Mouse (Mus musculus) liver, embryonic 14.5 days (tissue): ENCODE results near the gene Capzb. TPM values are rescaled to one million over a fixed set of nuclear protein-coding genes. Genes with fewer than 3 reads are reported as not detected.
A peak's percentile ranks its signal among the peaks of the same experiment; 100 is the strongest.

Experiments
- ATAC-seq: fragments of 200-750 bp; cut with Nextera tagmentation; 2 replicates; pipeline ENCODE4 v1.8.0; 2017; ENCODE audit warnings: moderate number of reproducible peaks, mild to moderate bottlenecking, moderate library complexity; ENCODE audit not compliant: insufficient read depth
- DNase-seq, 3 experiments: peaks; one replicate each; pipeline ENCODE4 v3.0.0-alpha.2; 2012 to 2013; ENCODE audit warnings: low read depth in 3 of 3, low spot score in 3 of 3
- H3K27ac ChIP-seq: fragments of 300-500 bp; sonication (generic); 2 replicates; pipeline ENCODE4 v1.5.1; 2014; ENCODE audit warnings: moderate library complexity, mild to moderate bottlenecking, control low read depth, inconsistent platforms
- H3K27me3 ChIP-seq: fragments of 300-500 bp; sonication (generic); 2 replicates; pipeline ENCODE4 v1.6.1; 2014; ENCODE audit warnings: mild to moderate bottlenecking, low read length, moderate library complexity; ENCODE audit not compliant: control insufficient read depth, insufficient read depth
- H3K36me3 ChIP-seq: fragments of 300-500 bp; sonication (generic); replicated peaks from 2 replicates; pipeline ENCODE4 v1.6.1; 2014; ENCODE audit warnings: low read depth; ENCODE audit not compliant: control insufficient read depth, insufficient read depth
- H3K4me1 ChIP-seq, 2 experiments: fragments of 200-500 bp in 1 of 2; fragments of 300-500 bp in 1 of 2; sonication (generic) in 1 of 2; replicated peaks; 2 replicates each; pipeline ENCODE4 v1.6.1; 2012 to 2014; ENCODE audit warnings: antibody characterized with exemption in 1 of 2, inconsistent platforms in 1 of 2, low read length in 1 of 2; ENCODE audit not compliant: control insufficient read depth in 2 of 2, insufficient read depth in 2 of 2
- H3K4me2 ChIP-seq: fragments of 300-500 bp; sonication (generic); 2 replicates; pipeline ENCODE4 v1.6.1; 2014; ENCODE audit warnings: low read depth, mild to moderate bottlenecking, control low read depth, moderate library complexity
- H3K4me3 ChIP-seq, 2 experiments: fragments of 200-500 bp in 1 of 2; fragments of 300-500 bp in 1 of 2; sonication (generic) in 1 of 2; 2 replicates each; pipeline ENCODE4 v1.5.1; 2012 to 2014; ENCODE audit warnings: low read depth in 2 of 2, low read length in 2 of 2, mild to moderate bottlenecking in 2 of 2, control low read depth in 1 of 2, inconsistent platforms in 1 of 2, moderate library complexity in 1 of 2; ENCODE audit not compliant: insufficient read depth in 1 of 2
- H3K9ac ChIP-seq: fragments of 300-500 bp; sonication (generic); replicated peaks from 2 replicates; pipeline ENCODE4 v1.6.1; 2014; ENCODE audit warnings: mild to moderate bottlenecking, control low read depth, moderate library complexity
- H3K9me3 ChIP-seq: fragments of 300-500 bp; sonication (generic); 2 replicates; pipeline ENCODE4 v1.6.1; 2016; ENCODE audit warnings: low read length, mixed read lengths; ENCODE audit not compliant: control insufficient read depth
- CTCF ChIP-seq: IDR thresholded peaks from 2 replicates; pipeline ENCODE4 v1.5.1; 2016; ENCODE audit warnings: antibody characterized with exemption, low read depth, control low read depth
- EP300 ChIP-seq: IDR thresholded peaks from 2 replicates; pipeline ENCODE4 v1.6.1; 2016; ENCODE audit warnings: antibody characterized with exemption, low read depth
- WGBS: fragments of 180-500 bp; shearing (Covaris S2); extraction: QIAGEN DNeasy Blood & Tissue Kit; methylation state at CpG from one replicate; pipeline ENCODE4 v1.1.7; 2014; ENCODE audit not compliant: insufficient replicate concordance; 5-methylcytosine and 5-hydroxymethylcytosine counted together
- polyA plus RNA-seq, 2 experiments: library from polyadenylated mRNA; depleted of rRNA in 1 of 2; stranded (reverse) in 1 of 2; unstranded in 1 of 2; fragments of >200 nt; fragmentation: Nextera tagmentation in 1 of 2; extraction: Ambion mirVana in 1 of 2; gene quantifications; 2 replicates each; pipeline versions ENCODE4 v1.2.1 to v1.2.3; 2012 to 2014

The Capzb gene
- polyA plus RNA-seq, 2 experiments: 63.0 to 110 TPM

DNA sequence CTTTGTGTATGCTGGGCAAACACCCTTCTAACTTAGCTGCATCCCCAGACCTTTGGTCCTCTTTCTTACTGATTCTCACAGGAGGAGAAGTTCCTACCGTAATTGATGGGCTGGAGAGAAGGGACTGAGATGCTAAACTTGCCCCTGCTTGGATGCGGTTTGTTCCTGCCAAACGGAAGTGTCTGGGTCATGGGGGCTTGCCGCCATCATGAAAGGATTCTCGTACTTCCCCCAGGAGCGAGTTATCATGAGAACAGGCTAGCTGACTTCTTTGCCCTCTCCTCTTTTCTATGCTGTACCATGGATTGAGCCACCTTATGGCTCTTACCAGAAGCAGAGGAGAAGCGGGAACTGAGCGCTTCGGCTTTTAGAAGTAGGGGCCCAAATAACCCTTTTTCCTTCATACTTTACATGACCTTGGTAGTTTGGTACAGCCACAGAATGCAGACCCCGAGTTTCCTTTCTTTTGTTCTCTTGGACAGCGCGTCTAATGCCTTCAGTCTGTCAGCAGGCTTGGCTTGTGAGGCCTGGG is 22.9 kb upstream of the Capzb start:
- WGBS: 69% methylated on average over 12 of the region's 12 CpGs
- no peaks in the 10 kb centered on the region for H3K36me3 ChIP-seq
- H3K4me3 ChIP-seq: no peak overlapping the region
- no peaks in the 10 kb centered on the region for H3K27me3 ChIP-seq
- no peak overlapping the region for H3K9ac ChIP-seq
- peaks cover 0 to 3% of the 10 kb centered on the region in 2 experiments; a peak in 2 of 4 replicates for H3K4me1 ChIP-seq
- no peak overlapping the region for H3K4me2 ChIP-seq
- ATAC-seq: no peak
- no peak overlapping the region for H3K27ac ChIP-seq
- H3K9me3 ChIP-seq: no peaks in the 10 kb centered on the region
- TF ChIP-seq CTCF: no peak
- TF ChIP-seq EP300: no peak
- no peak for DNase-seq

GRCm38 (mm10) chr4:139175061-139175971 is 17.4 kb upstream of the Capzb start:
- H3K27ac ChIP-seq: no peak overlapping the region
- H3K36me3 ChIP-seq: no peaks in the 10 kb centered on the region
- DNase-seq (no peak), ATAC-seq (no peak)
- H3K27me3 ChIP-seq: no peaks in the 10 kb centered on the region
- H3K4me2 ChIP-seq: no peak overlapping the region
- H3K4me3 ChIP-seq: no peak overlapping the region
- no peaks in the 10 kb centered on the region; the same call in 1 of the 2 replicates for H3K9me3 ChIP-seq
- H3K9ac ChIP-seq: no peak overlapping the region
- WGBS: 53% methylated on average over 20 of the region's 20 CpGs
- TF ChIP-seq EP300 (no peak), CTCF (no peak)
- peaks cover 5 to 10% of the 10 kb centered on the region in 2 experiments for H3K4me1 ChIP-seq

- Histone ChIP-seq H3K4me3 (no peak overlapping the region), H3K27ac (no peak overlapping the region), H3K27me3 (no peaks in the 10 kb centered on the region), H3K36me3 (no peaks in the 10 kb centered on the region), H3K4me2 (no peak overlapping the region), H3K9me3 (no peaks in the 10 kb centered on the region; the same call in 1 of the 2 replicates), H3K4me1 (peaks cover 6 to 12% of the 10 kb centered on the region in 2 experiments), H3K9ac (no peak overlapping the region)
- TF ChIP-seq EP300 (no peak), CTCF (no peak)
- DNase-seq (no peak), ATAC-seq (no peak)
- 50% methylated on average over 6 of the region's 6 CpGs for WGBS
Observed at GRCm38 (mm10) chr4:139176023-139176422, 16.7 kb upstream of the Capzb start.

GRCm38 (mm10) chr4:139177921-139178320 is 14.8 kb upstream of the Capzb start:
- Histone ChIP-seq H3K27me3 (no peaks in the 10 kb centered on the region), H3K4me2 (no peak overlapping the region), H3K27ac (no peak overlapping the region), H3K4me3 (no peak overlapping the region), H3K4me1 (peaks cover 6 to 12% of the 10 kb centered on the region in 2 experiments), H3K9me3 (no peaks in the 10 kb centered on the region; the same call in 1 of the 2 replicates), H3K9ac (no peak overlapping the region), H3K36me3 (no peaks in the 10 kb centered on the region)
- WGBS: 78% methylated on average over 3 of the region's 3 CpGs
- DNase-seq (no peak), ATAC-seq (no peak)
- no peak for TF ChIP-seq EP300
- TF ChIP-seq CTCF: peak; percentile 69

- WGBS: 87% methylated on average over 11 of the region's 11 CpGs
- Histone ChIP-seq H3K4me1 (peaks cover 6 to 12% of the 10 kb centered on the region in 2 experiments), H3K4me3 (no peak overlapping the region), H3K9ac (no peak overlapping the region), H3K27ac (no peak overlapping the region), H3K27me3 (no peaks in the 10 kb centered on the region), H3K36me3 (no peaks in the 10 kb centered on the region), H3K4me2 (no peak overlapping the region), H3K9me3 (no peaks in the 10 kb centered on the region; the same call in 1 of the 2 replicates)
- TF ChIP-seq CTCF (no peak), EP300 (no peak)
- ATAC-seq (no peak), DNase-seq (no peak)
Observed at GRCm38 (mm10) chr4:139178377-139178776, 14.3 kb upstream of the Capzb start.
